Mouse (Mus musculus) right cerebral cortex, postnatal 10 days (tissue): ENCODE results near the gene Ubash3b.

Experiments
- DNase-seq, 2 experiments: peaks; one replicate each; pipeline ENCODE4 v3.0.0; 2021; ENCODE audit warnings: low spot score in 2 of 2

Ubash3b gene

GRCm38 (mm10) chr9:41098065-41098464 lies 63.4 kb downstream of the Ubash3b start:
- no peak for DNase-seq

GRCm38 (mm10) chr9:41091993-41092392 lies 69.5 kb downstream of the Ubash3b start:
- no peak for DNase-seq

GRCm38 (mm10) chr9:41091187-41091586 lies 70.3 kb downstream of the Ubash3b start:
- no peak for DNase-seq

- no peak for DNase-seq
Observed at GRCm38 (mm10) chr9:41087831-41088383, 73.6 kb downstream of the Ubash3b start.

GRCm38 (mm10) chr9:41084191-41084901 lies 77.2 kb downstream of the Ubash3b start:
- no peak for DNase-seq

GRCm38 (mm10) chr9:41083386-41084055 lies 78.0 kb downstream of the Ubash3b start:
- no peak for DNase-seq

GRCm38 (mm10) chr9:41082891-41083290 lies 78.6 kb downstream of the Ubash3b start:
- no peak for DNase-seq

- DNase-seq = no peak
Observed at GRCm38 (mm10) chr9:41080877-41081276, 80.6 kb downstream of the Ubash3b start.

- no peak for DNase-seq
Observed at GRCm38 (mm10) chr9:41079428-41080155, 81.9 kb downstream of the Ubash3b start.

- DNase-seq = peak; percentile 61 to 67
Observed at GRCm38 (mm10) chr9:41078198-41078597, 83.3 kb downstream of the Ubash3b start.

- no peak for DNase-seq
Observed at GRCm38 (mm10) chr9:41076150-41076549, 85.3 kb downstream of the Ubash3b start.

- DNase-seq = no peak
Observed at GRCm38 (mm10) chr9:41075528-41075927, 86.0 kb downstream of the Ubash3b start.

GRCm38 (mm10) chr9:41073196-41074009 lies 88.1 kb downstream of the Ubash3b start:
- no peak for DNase-seq

- DNase-seq = no peak
Observed at GRCm38 (mm10) chr9:41072786-41073185, 88.7 kb downstream of the Ubash3b start.

- no peak for DNase-seq
Observed at GRCm38 (mm10) chr9:41071906-41072511, 89.5 kb downstream of the Ubash3b start.

- DNase-seq = no peak
Observed at GRCm38 (mm10) chr9:41070761-41071181, 90.7 kb downstream of the Ubash3b start.

GRCm38 (mm10) chr9:41069509-41069908 lies 92.0 kb downstream of the Ubash3b start:
- no peak for DNase-seq

- DNase-seq = no peak
Observed at GRCm38 (mm10) chr9:41061446-41061845, 100.1 kb downstream of the Ubash3b start.

- DNase-seq = no peak
Observed at GRCm38 (mm10) chr9:41060617-41061016, 100.9 kb downstream of the Ubash3b start.

GRCm38 (mm10) chr9:41058765-41059535 lies 102.5 kb downstream of the Ubash3b start:
- DNase-seq = no peak
